Mouse (Mus musculus): ENCODE data around the gene Duxbl2.
"Not testable (repeated sequence)": the region's sequence is repeated elsewhere in the genome, so short reads cannot be mapped to it uniquely, and the experiment has no call there.

Duxbl2 gene

GRCm38 (mm10) chr14:26118150-26118549, at the start of gene Duxbl2:
Duxbl2 (plus strand) TSS chr14:26118349.
- not testable (repeated sequence) for DNase-seq

GRCm38 (mm10) chr14:26076620-26077390, 41.3 kb upstream of the Duxbl2 start:
- not testable (repeated sequence) for DNase-seq

- DNase-seq = not testable (repeated sequence)
Observed at GRCm38 (mm10) chr14:26081216-26081615, 36.9 kb upstream of the Duxbl2 start, which contains the start of gene Cphx2. Cphx2 (plus strand) TSS chr14:26081516.

- DNase-seq = not testable (repeated sequence)
Observed at GRCm38 (mm10) chr14:26081997-26082396, 36.2 kb upstream of the Duxbl2 start, which contains the start of gene Cphx3. Cphx3 (plus strand) TSS chr14:26082297.

- not testable (repeated sequence) for DNase-seq
Observed at GRCm38 (mm10) chr14:26097622-26098021, 20.5 kb upstream of the Duxbl2 start.

- DNase-seq = not testable (repeated sequence)
Observed at GRCm38 (mm10) chr14:26118550-26119000, 426 bp downstream of the Duxbl2 start.

GRCm38 (mm10) chr14:26119095-26119494, 946 bp downstream of the Duxbl2 start:
- DNase-seq = not testable (repeated sequence)

GRCm38 (mm10) chr14:26147095-26147494, 28.9 kb downstream of the Duxbl2 start:
- DNase-seq = not testable (repeated sequence)

GRCm38 (mm10) chr14:26156032-26156431, 37.9 kb downstream of the Duxbl2 start:
- not testable (repeated sequence) for DNase-seq

GRCm38 (mm10) chr14:26161156-26161555, 43.0 kb downstream of the Duxbl2 start:
- DNase-seq = not testable (repeated sequence)

GRCm38 (mm10) chr14:26162423-26162822, 44.3 kb downstream of the Duxbl2 start:
- not testable (repeated sequence) for DNase-seq

GRCm38 (mm10) chr14:26165266-26165665, 47.1 kb downstream of the Duxbl2 start:
- DNase-seq = not testable (repeated sequence)

GRCm38 (mm10) chr14:26173955-26174354, 55.8 kb downstream of the Duxbl2 start:
- not testable (repeated sequence) for DNase-seq

GRCm38 (mm10) chr14:26175028-26175427, 56.9 kb downstream of the Duxbl2 start:
- DNase-seq = not testable (repeated sequence)
